Comparison of ENCODE assay signal across 25 mouse cellular contexts in the genomic region with DNA sequence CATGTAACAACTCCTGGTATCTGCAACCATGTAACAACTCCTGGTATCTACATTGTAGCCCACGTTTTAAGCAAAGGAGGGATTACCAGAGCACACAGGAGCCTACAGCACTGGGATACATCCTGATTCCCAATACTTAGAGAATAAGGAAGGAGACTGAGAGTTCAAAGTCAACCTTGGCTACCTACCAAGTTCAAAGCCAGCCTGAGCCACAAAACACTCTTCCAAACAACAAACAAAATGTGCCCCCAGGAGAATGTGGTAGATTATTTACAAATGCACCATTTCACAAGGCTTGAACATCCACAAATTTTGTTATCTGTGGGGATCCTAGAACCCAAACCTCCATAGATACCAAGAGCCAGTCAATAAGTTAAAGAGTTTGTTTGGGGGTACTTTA. TPM values are rescaled to one million over a fixed set of nuclear protein-coding genes. Genes with fewer than 3 reads are reported as not detected.
DNase-seq lines count a peak whose midpoint lies in the region; ATAC-seq and TF ChIP-seq lines count a peak whose summit lies in the region.
"Had no signal": no experiment of that assay in that cellular context is flagged by ENCODE, and none has a peak within 500 bp of the region (broad histone marks: within the 10 kb centered on the region; RNA-seq: fewer than 3 reads in every experiment).

No protein-coding gene starts in this region.

- no peak for ATAC-seq in lung, embryonic 15.5 days (ENCODE audit: borderline replicate concordance, extremely low read depth, low FRiP score, low TSS enrichment)
- ATAC-seq in midbrain, embryonic 11.5 days (ENCODE audit: low FRiP score) = no peak
- ATAC-seq in midbrain, embryonic 16.5 days = no peak
- ATAC-seq: activated CD4-positive, CD25-positive, alpha-beta regulatory T cell, adult 4 months; CD4-positive, CD25-positive, alpha-beta regulatory T cell, adult 4 months; forebrain, embryonic 13.5 days; forebrain, embryonic 16.5 days had no signal

- no peaks in the 10 kb centered on the region for H3K27me3 ChIP-seq in liver, adult 2 months (ENCODE audit: control insufficient read depth, insufficient read depth, low read length)
- no peaks in the 10 kb centered on the region for H3K27me3 ChIP-seq in lung, embryonic 15.5 days
- no peaks in the 10 kb centered on the region for H3K27me3 ChIP-seq in midbrain, embryonic 11.5 days (ENCODE audit: control insufficient read depth, insufficient read depth, low read length)
- H3K27me3 ChIP-seq in midbrain, embryonic 16.5 days (ENCODE audit: control insufficient read depth, insufficient read depth, low read depth, low read length) = no peaks in the 10 kb centered on the region
- H3K27me3 ChIP-seq: forebrain, embryonic 13.5 days; heart, embryonic 13.5 days had no signal

- peak; percentile 67 for DNase-seq in liver, adult 2 months (ENCODE audit: extremely low read depth, low read depth, low spot score)
- DNase-seq in liver = no peak
- DNase-seq in lung, adult 2 months = no peak
- peak; percentile 62 for DNase-seq in midbrain, embryonic 11.5 days (ENCODE audit: low spot score, missing footprints)
- DNase-seq in thymus, postnatal 14 days = no peak
- DNase-seq: adrenal gland, postnatal 10 days; adrenal gland, postnatal 36 days; cerebellum, adult 18-20 months; cerebellum, adult 9-10 months; cerebellum, postnatal 14 days; gastrocnemius, postnatal 10 days; gastrocnemius, postnatal 36 days; heart, adult 2 months; heart, postnatal 14 days; heart, postnatal 4 days had no signal

- no peak overlapping the region for H3K4me2 ChIP-seq in lung, embryonic 15.5 days
- no peak overlapping the region for H3K4me2 ChIP-seq in midbrain, embryonic 11.5 days
- H3K4me2 ChIP-seq in midbrain, embryonic 16.5 days (ENCODE audit: low read length) = no peak overlapping the region
- H3K4me2 ChIP-seq: forebrain, embryonic 13.5 days; heart, embryonic 13.5 days; hindbrain, embryonic 14.5 days had no signal

- H3K9me3 ChIP-seq in lung, embryonic 15.5 days = no peaks in the 10 kb centered on the region
- H3K9me3 ChIP-seq in midbrain, embryonic 11.5 days (ENCODE audit: control insufficient read depth, low read length) = no peaks in the 10 kb centered on the region
- H3K9me3 ChIP-seq in midbrain, embryonic 16.5 days (replicated peaks; ENCODE audit: control insufficient read depth, low read length, poor library complexity, severe bottlenecking) = no peaks in the 10 kb centered on the region
- H3K9me3 ChIP-seq: forebrain, embryonic 10.5 days; forebrain, embryonic 13.5 days; heart, embryonic 10.5 days; heart, embryonic 13.5 days had no signal

- no peak overlapping the region for H3K9ac ChIP-seq in liver, adult 2 months (ENCODE audit: low read depth, low read length)
- H3K9ac ChIP-seq in lung, embryonic 15.5 days = no peak overlapping the region
- no peak overlapping the region for H3K9ac ChIP-seq in midbrain, embryonic 11.5 days (ENCODE audit: low read length)
- H3K9ac ChIP-seq in midbrain, embryonic 16.5 days (ENCODE audit: low read depth, low read length) = no peak overlapping the region
- H3K9ac ChIP-seq: forebrain, embryonic 13.5 days; heart, embryonic 13.5 days; hindbrain, embryonic 14.5 days had no signal

- no peak overlapping the region for H3K4me3 ChIP-seq in liver, adult 2 months (ENCODE audit: insufficient read depth, low read depth, low read length)
- no peak overlapping the region for H3K4me3 ChIP-seq in lung, embryonic 15.5 days
- no peak overlapping the region for H3K4me3 ChIP-seq in lung, adult 2 months (replicated peaks; ENCODE audit: extremely low read depth, low read depth, low read length)
- no peak overlapping the region for H3K4me3 ChIP-seq in midbrain, embryonic 11.5 days (ENCODE audit: low read depth, low read length)
- no peak overlapping the region for H3K4me3 ChIP-seq in midbrain, embryonic 16.5 days (ENCODE audit: low read depth, low read length)
- H3K4me3 ChIP-seq: forebrain, embryonic 10.5 days; forebrain, embryonic 13.5 days; heart, adult 2 months; heart, embryonic 10.5 days; heart, embryonic 13.5 days had no signal

- peaks cover 6% of the 10 kb centered on the region for H3K36me3 ChIP-seq in liver, adult 2 months (ENCODE audit: control insufficient read depth, insufficient read depth, low read length)
- no peaks in the 10 kb centered on the region for H3K36me3 ChIP-seq in lung, embryonic 15.5 days
- H3K36me3 ChIP-seq in midbrain, embryonic 11.5 days (ENCODE audit: control insufficient read depth, insufficient read depth, low read length) = no peaks in the 10 kb centered on the region
- H3K36me3 ChIP-seq in midbrain, embryonic 16.5 days (ENCODE audit: control insufficient read depth, insufficient read depth, low read length) = no peaks in the 10 kb centered on the region
- H3K36me3 ChIP-seq: forebrain, embryonic 10.5 days; heart, embryonic 10.5 days had no signal

- WGBS in liver, adult 2 months = 53% methylated on average over 1 of the region's 1 CpGs
- WGBS in lung, embryonic 15.5 days = 35% methylated on average over 1 of the region's 1 CpGs
- 53% methylated on average over 1 of the region's 1 CpGs for WGBS in lung, adult 2 months
- WGBS in midbrain, embryonic 11.5 days = 62% methylated on average over 1 of the region's 1 CpGs
- WGBS in midbrain, embryonic 16.5 days = 80% methylated on average over 1 of the region's 1 CpGs

- no peak for TF ChIP-seq CTCF in liver, adult 2 months (IDR thresholded peaks at IDR 0.05; ENCODE audit: low read depth, low read length)
- TF ChIP-seq CTCF in lung, adult 2 months (IDR thresholded peaks at IDR 0.05; ENCODE audit: insufficient read depth, low read length) = no peak

- no peak for TF ChIP-seq POLR2A in liver, adult 2 months (IDR thresholded peaks at IDR 0.05; ENCODE audit: extremely low read depth, insufficient read depth, low read length)
- no peak for TF ChIP-seq POLR2A in lung, adult 2 months (IDR thresholded peaks at IDR 0.05; ENCODE audit: borderline replicate concordance, extremely low read depth, low read depth, low read length)

- H3K27ac ChIP-seq in liver, adult 2 months (replicated peaks; ENCODE audit: insufficient read depth, low read depth, low read length) = no peak overlapping the region
- peak overlapping the region; percentile 69 for H3K27ac ChIP-seq in lung, embryonic 15.5 days
- H3K27ac ChIP-seq in midbrain, embryonic 11.5 days (ENCODE audit: low read depth, low read length) = no peak overlapping the region
- H3K27ac ChIP-seq in midbrain, embryonic 16.5 days (ENCODE audit: low read length) = no peak overlapping the region
- H3K27ac ChIP-seq: forebrain, embryonic 10.5 days; forebrain, embryonic 13.5 days; heart, adult 2 months; heart, embryonic 10.5 days; heart, embryonic 13.5 days; hindbrain, embryonic 14.5 days had no signal

- H3K4me1 ChIP-seq in liver, adult 2 months (ENCODE audit: control insufficient read depth, insufficient read depth, low read length) = peaks cover 25% of the 10 kb centered on the region
- H3K4me1 ChIP-seq in lung, embryonic 15.5 days = peaks cover 19% of the 10 kb centered on the region
- peaks cover 27% of the 10 kb centered on the region for H3K4me1 ChIP-seq in lung, adult 2 months (ENCODE audit: control insufficient read depth, insufficient read depth, low read length)
- no peaks in the 10 kb centered on the region for H3K4me1 ChIP-seq in midbrain, embryonic 11.5 days (ENCODE audit: control insufficient read depth, insufficient read depth, low read length)
- no peaks in the 10 kb centered on the region for H3K4me1 ChIP-seq in midbrain, embryonic 16.5 days (ENCODE audit: control insufficient read depth, insufficient read depth, low read length)
- H3K4me1 ChIP-seq: forebrain, embryonic 10.5 days; forebrain, embryonic 13.5 days had no signal

- peaks cover 48% of the 10 kb centered on the region for H3K79me2 ChIP-seq in liver, adult 2 months (ENCODE audit: control insufficient read depth, insufficient read depth, low read length)

RNA-seq across cellular contexts. Expression of gene B3gnt2, which starts 22.4 kb away (rescaled TPM):
- 8.1 and 8.5 TPM in 2 replicates for total RNA-seq in liver, adult 2 months (2014; rRNA removed)
- polyA plus RNA-seq in liver, adult 2 months (2012; rRNA removed) = 5.6 and 6.2 TPM in 2 replicates
- 10.9 and 12.6 TPM in 2 replicates for polyA plus RNA-seq in lung, embryonic 15.5 days (2015; fragmentation: Nextera tagmentation; extraction: Ambion mirVana)
- 16.7 and 18.6 TPM in 2 replicates for polyA plus RNA-seq in lung, adult 2 months (2012; rRNA removed)
- polyA plus RNA-seq in midbrain, embryonic 11.5 days (2014; fragmentation: Nextera tagmentation; extraction: Ambion mirVana) = 1.8 and 1.9 TPM in 2 replicates
- 1.6 and 3.5 TPM in 2 replicates for polyA plus RNA-seq in midbrain, embryonic 16.5 days (2015; fragmentation: Nextera tagmentation; extraction: Ambion mirVana)

Comparison
In these comparisons a context has a peak if more than half of its experiments do, and no peak if none do; other contexts are left out.
1. DNase-seq: peak in liver, adult 2 months (single experiment) and midbrain, embryonic 11.5 days (single experiment); none in liver (single experiment), lung, adult 2 months (single experiment) and thymus, postnatal 14 days (single experiment).